Comparison of ENCODE assay signal across 8 mouse cellular contexts in the genomic region with DNA sequence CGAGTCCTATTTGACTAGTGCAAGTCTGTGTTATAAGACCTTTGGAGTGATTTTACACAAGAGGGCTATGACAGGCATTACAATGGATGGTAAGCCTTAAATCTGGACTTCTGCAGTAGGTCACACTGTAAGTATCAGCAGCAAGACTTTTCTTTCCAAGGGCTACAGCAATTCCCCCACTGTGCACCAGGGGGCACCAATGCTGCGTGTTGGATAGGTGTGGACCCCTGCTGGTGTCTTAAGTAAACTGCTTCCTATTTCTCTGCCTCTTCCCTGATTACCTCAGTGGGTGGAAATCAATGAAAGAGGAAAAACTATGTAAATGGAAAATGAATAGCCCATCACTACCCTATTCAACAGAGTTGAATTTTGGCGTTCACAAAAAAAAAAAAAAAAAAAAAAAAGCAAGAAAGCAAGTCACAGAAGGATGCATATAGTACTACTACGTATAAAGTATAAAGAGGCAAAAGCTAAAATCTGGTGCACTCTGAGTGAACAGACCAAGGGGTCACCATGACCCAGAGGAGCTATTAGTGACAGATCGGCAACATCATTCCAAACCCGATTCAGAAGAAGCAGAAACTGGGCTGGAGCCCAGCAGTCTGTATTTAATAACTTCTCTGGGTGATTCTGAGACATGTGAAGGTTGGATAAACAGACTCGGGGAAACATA. TPM values are rescaled to one million over a fixed set of nuclear protein-coding genes. Genes with fewer than 3 reads are reported as not detected.
A peak's percentile ranks its signal among the peaks of the same experiment; 100 is the strongest.
DNase-seq lines count a peak whose midpoint lies in the region; ATAC-seq lines count a peak whose summit lies in the region.

No protein-coding gene starts in this region.

- H3K27me3 ChIP-seq in limb, embryonic 13.5 days, result no peaks in the 10 kb centered on the region

- H3K9ac ChIP-seq in limb, embryonic 13.5 days, result no peak overlapping the region

- H3K4me1 ChIP-seq in limb, embryonic 13.5 days, result no peaks in the 10 kb centered on the region

- peak; percentile 94 for DNase-seq in 3T3-L1 (ENCODE audit: low read depth, low spot score)
- DNase-seq in adrenal gland, postnatal 10 days, result peak; percentile 93
- DNase-seq in embryo, embryonic 9.5 days (ENCODE audit: extremely low spot score), result peak; percentile 81
- peak; percentile 78 to 82 for DNase-seq in gastrocnemius, postnatal 4 days (ENCODE audit: low spot score in 2 of 2)
- DNase-seq in kidney, adult 9 months, result peak; percentile 92
- peak; percentile 54 to 57 for DNase-seq in spleen, postnatal 36 days (ENCODE audit: low spot score in 2 of 2)

- H3K36me3 ChIP-seq in limb, embryonic 13.5 days, result peaks cover 76% of the 10 kb centered on the region

- no peak overlapping the region for H3K4me3 ChIP-seq in limb, embryonic 13.5 days

- H3K27ac ChIP-seq in limb, embryonic 13.5 days, result peak overlapping the region; percentile 52; the same call in 1 of the 2 replicates

- peak; percentile 72 for ATAC-seq in limb, embryonic 13.5 days (ENCODE audit: low FRiP score, low read depth)
- peak; percentile 95 for ATAC-seq in monocyte, adult 5-6 weeks (replicated peaks; ENCODE audit: insufficient number of reproducible peaks, low FRiP score, low TSS enrichment, poor library complexity, severe bottlenecking)

- no peaks in the 10 kb centered on the region for H3K9me3 ChIP-seq in limb, embryonic 13.5 days

- 39% methylated on average over 7 of the region's 7 CpGs for WGBS in limb, embryonic 13.5 days

- no peak overlapping the region for H3K4me2 ChIP-seq in limb, embryonic 13.5 days (replicated peaks)

RNA-seq across cellular contexts. Expression of gene Cbr4, which starts 52.4 kb away (rescaled TPM):
- total RNA-seq in adrenal gland, postnatal 10 days (2021), result 10 to 100 TPM; 88.9 to 98.2 TPM
- total RNA-seq in gastrocnemius, postnatal 4 days (2021), result 10 to 100 TPM; 31.5 to 38.2 TPM
- polyA plus RNA-seq in limb, embryonic 13.5 days (2015; fragmentation: Nextera tagmentation; extraction: Ambion mirVana), result 30.9 and 31.4 TPM in 2 replicates
- total RNA-seq in monocyte, adult 5-6 weeks (2017), result 6.7 to 45.6 TPM (median 20.7 TPM) in 3 replicates
